Mouse (Mus musculus): Measurements from ENCODE around the gene Saa3. TPM values are rescaled to one million over a fixed set of nuclear protein-coding genes. Genes with fewer than 3 reads are reported as not detected.

Saa3 gene
- polyA plus RNA-seq, 1 experiment = 8.5 TPM

- Histone ChIP-seq H3K4me1 (ENCODE audit: control insufficient read depth, insufficient read depth, low read length) (no peaks in the 10 kb centered on the region; the same call in 1 of the 2 replicates), H3K27ac (ENCODE audit: control insufficient read depth, insufficient read depth, low read depth, low read length, poor library complexity) (no peak overlapping the region), H3K4me3 (replicated peaks; ENCODE audit: control insufficient read depth, low read depth, low read length) (no peak overlapping the region)
- WGBS = 56% methylated on average over 7 of the region's 7 CpGs
- TF ChIP-seq POLR2A (IDR thresholded peaks at IDR 0.05; ENCODE audit: borderline replicate concordance, control insufficient read depth, low read depth, low read length) (no peak), CTCF (IDR thresholded peaks at IDR 0.05; ENCODE audit: control insufficient read depth, insufficient read depth, low read length) (no peak)
Measured at GRCm38 (mm10) chr7:46719526-46719925, 4.0 kb upstream of the Saa3 start.

GRCm38 (mm10) chr7:46718591-46719270 is 3.2 kb upstream of the Saa3 start:
- Histone ChIP-seq H3K4me3 (replicated peaks; ENCODE audit: control insufficient read depth, low read depth, low read length) (no peak overlapping the region), H3K4me1 (ENCODE audit: control insufficient read depth, insufficient read depth, low read length) (no peaks in the 10 kb centered on the region; the same call in 1 of the 2 replicates)
- WGBS = 67% methylated on average over 7 of the region's 7 CpGs

GRCm38 (mm10) chr7:46716897-46717296 is 1.4 kb upstream of the Saa3 start:
- 6% methylated on average over 5 of the region's 5 CpGs for WGBS
- TF ChIP-seq POLR2A (IDR thresholded peaks at IDR 0.05; ENCODE audit: borderline replicate concordance, control insufficient read depth, low read depth, low read length) (no peak), CTCF (IDR thresholded peaks at IDR 0.05; ENCODE audit: control insufficient read depth, insufficient read depth, low read length) (no peak)
- Histone ChIP-seq H3K4me3 (replicated peaks; ENCODE audit: control insufficient read depth, low read depth, low read length) (no peak overlapping the region), H3K27ac (ENCODE audit: control insufficient read depth, insufficient read depth, low read depth, low read length, poor library complexity) (no peak overlapping the region), H3K4me1 (ENCODE audit: control insufficient read depth, insufficient read depth, low read length) (peaks cover 3% of the 10 kb centered on the region)

More at GRCm38 (mm10) chr7:46718591-46719270, 3.2 kb upstream of the Saa3 start:
- H3K27ac ChIP-seq (ENCODE audit: control insufficient read depth, insufficient read depth, low read depth, low read length, poor library complexity) = no peak overlapping the region
- TF ChIP-seq CTCF (IDR thresholded peaks at IDR 0.05; ENCODE audit: control insufficient read depth, insufficient read depth, low read length) (no peak), POLR2A (IDR thresholded peaks at IDR 0.05; ENCODE audit: borderline replicate concordance, control insufficient read depth, low read depth, low read length) (no peak)

- TF ChIP-seq CTCF (IDR thresholded peaks at IDR 0.05; ENCODE audit: control insufficient read depth, insufficient read depth, low read length) (peak; percentile 73), POLR2A (IDR thresholded peaks at IDR 0.05; ENCODE audit: borderline replicate concordance, control insufficient read depth, low read depth, low read length) (no peak)
- 30% methylated on average over 6 of the region's 6 CpGs for WGBS
- Histone ChIP-seq H3K27ac (ENCODE audit: control insufficient read depth, insufficient read depth, low read depth, low read length, poor library complexity) (no peak overlapping the region), H3K4me3 (replicated peaks; ENCODE audit: control insufficient read depth, low read depth, low read length) (no peak overlapping the region), H3K4me1 (ENCODE audit: control insufficient read depth, insufficient read depth, low read length) (peaks cover 3% of the 10 kb centered on the region)
Measured at GRCm38 (mm10) chr7:46714518-46714917, 982 bp downstream of the Saa3 start.

GRCm38 (mm10) chr7:46712250-46712649 is 3.2 kb downstream of the Saa3 start:
- under 1% methylated on average over 6 of the region's 6 CpGs for WGBS
- Histone ChIP-seq H3K4me3 (replicated peaks; ENCODE audit: control insufficient read depth, low read depth, low read length) (no peak overlapping the region), H3K27ac (ENCODE audit: control insufficient read depth, insufficient read depth, low read depth, low read length, poor library complexity) (no peak overlapping the region), H3K4me1 (ENCODE audit: control insufficient read depth, insufficient read depth, low read length) (peaks cover 3% of the 10 kb centered on the region)
- TF ChIP-seq POLR2A (IDR thresholded peaks at IDR 0.05; ENCODE audit: borderline replicate concordance, control insufficient read depth, low read depth, low read length) (no peak), CTCF (IDR thresholded peaks at IDR 0.05; ENCODE audit: control insufficient read depth, insufficient read depth, low read length) (no peak)

- Histone ChIP-seq H3K4me1 (ENCODE audit: control insufficient read depth, insufficient read depth, low read length) (peaks cover 3% of the 10 kb centered on the region; the same call in 1 of the 2 replicates), H3K4me3 (replicated peaks; ENCODE audit: control insufficient read depth, low read depth, low read length) (peak within 1 kb of the TSS; percentile 97), H3K27ac (ENCODE audit: control insufficient read depth, insufficient read depth, low read depth, low read length, poor library complexity) (peak within 1 kb of the TSS; percentile 26; the same call in 1 of the 2 replicates)
- peak; percentile 64; the same call in 1 of the 2 replicates for TF ChIP-seq POLR2A (IDR thresholded peaks at IDR 0.05; ENCODE audit: borderline replicate concordance, control insufficient read depth, low read depth, low read length)
- peak; percentile 97 for TF ChIP-seq CTCF (IDR thresholded peaks at IDR 0.05; ENCODE audit: control insufficient read depth, insufficient read depth, low read length)
- under 1% methylated on average over 38 of the region's 38 CpGs for WGBS
Measured at GRCm38 (mm10) chr7:46710390-46710844, 5.1 kb downstream of the Saa3 start, which contains the start of gene Saal1. Gene Saal1 (minus strand): TSS chr7:46710680.

GRCm38 (mm10) chr7:46700521-46701025 is 14.9 kb downstream of the Saa3 start:
- no peak overlapping the region for H3K4me3 ChIP-seq (replicated peaks; ENCODE audit: control insufficient read depth, low read depth, low read length)
- H3K4me1 ChIP-seq (ENCODE audit: control insufficient read depth, insufficient read depth, low read length) = no peaks in the 10 kb centered on the region; the same call in 1 of the 2 replicates
- H3K27ac ChIP-seq (ENCODE audit: control insufficient read depth, insufficient read depth, low read depth, low read length, poor library complexity) = no peak overlapping the region
- TF ChIP-seq POLR2A (IDR thresholded peaks at IDR 0.05; ENCODE audit: borderline replicate concordance, control insufficient read depth, low read depth, low read length) = no peak
- no peak for TF ChIP-seq CTCF (IDR thresholded peaks at IDR 0.05; ENCODE audit: control insufficient read depth, insufficient read depth, low read length)
- WGBS = 92% methylated on average over 6 of the region's 6 CpGs

- WGBS = 63% methylated on average over 1 of the region's 1 CpGs
- H3K4me3 ChIP-seq (replicated peaks; ENCODE audit: control insufficient read depth, low read depth, low read length) = no peak overlapping the region
- H3K27ac ChIP-seq (ENCODE audit: control insufficient read depth, insufficient read depth, low read depth, low read length, poor library complexity) = no peak overlapping the region
- no peak for TF ChIP-seq CTCF (IDR thresholded peaks at IDR 0.05; ENCODE audit: control insufficient read depth, insufficient read depth, low read length)
- TF ChIP-seq POLR2A (IDR thresholded peaks at IDR 0.05; ENCODE audit: borderline replicate concordance, control insufficient read depth, low read depth, low read length) = no peak
- no peaks in the 10 kb centered on the region; the same call in 1 of the 2 replicates for H3K4me1 ChIP-seq (ENCODE audit: control insufficient read depth, insufficient read depth, low read length)
Measured at GRCm38 (mm10) chr7:46696754-46697153, 18.7 kb downstream of the Saa3 start.

Data from bone marrow, adult 2 months (tissue).